Mouse (Mus musculus): Measurements from ENCODE around the gene Fkbp5. TPM values are rescaled to one million over a fixed set of nuclear protein-coding genes. Genes with fewer than 3 reads are reported as not detected.
A peak's percentile ranks its signal among the peaks of the same experiment; 100 is the strongest.

The Fkbp5 gene
- polyA plus RNA-seq, 2 experiments: 3.6 to 7.3 TPM

GRCm38 (mm10) chr17:28512696-28513095 lies 4.6 kb downstream of the Fkbp5 start:
- H3K9ac ChIP-seq (replicated peaks): no peak overlapping the region
- peaks cover 8% of the 10 kb centered on the region for H3K27me3 ChIP-seq (ENCODE audit: control insufficient read depth, insufficient read depth, low read length)
- ATAC-seq (ENCODE audit: insufficient read depth): 0 out of 2 replicates have a peak, but pooled peaks have one; percentile 31
- peaks cover 0 to 10% of the 10 kb centered on the region in 2 experiments; a peak in 2 of 4 replicates for H3K4me1 ChIP-seq (replicated peaks; ENCODE audit: control insufficient read depth in 2 of 2, insufficient read depth in 2 of 2, low read length in 1 of 2)
- no peak for TF ChIP-seq EP300 (IDR thresholded peaks at IDR 0.05; ENCODE audit: low read depth)
- no peak for TF ChIP-seq CTCF (IDR thresholded peaks at IDR 0.05; ENCODE audit: low read depth)
- H3K4me2 ChIP-seq (ENCODE audit: low read depth): no peak overlapping the region
- WGBS (ENCODE audit: insufficient replicate concordance): 42% methylated on average over 6 of the region's 6 CpGs
- H3K36me3 ChIP-seq (replicated peaks; ENCODE audit: control insufficient read depth, insufficient read depth, low read depth): no peaks in the 10 kb centered on the region
- no peak for DNase-seq (ENCODE audit: low read depth in 3 of 3, low spot score in 3 of 3)
- H3K27ac ChIP-seq: no peak overlapping the region
- H3K4me3 ChIP-seq (ENCODE audit: insufficient read depth in 1 of 2, low read depth in 2 of 2, low read length in 2 of 2): no peak overlapping the region
- H3K9me3 ChIP-seq (ENCODE audit: control insufficient read depth, low read length): no peaks in the 10 kb centered on the region

GRCm38 (mm10) chr17:28511616-28512541 lies 5.4 kb downstream of the Fkbp5 start:
- TF ChIP-seq EP300 (IDR thresholded peaks at IDR 0.05; ENCODE audit: low read depth) (no peak), CTCF (IDR thresholded peaks at IDR 0.05; ENCODE audit: low read depth) (no peak)
- no peaks in the 10 kb centered on the region for H3K36me3 ChIP-seq (replicated peaks; ENCODE audit: control insufficient read depth, insufficient read depth, low read depth)
- no peak overlapping the region for H3K9ac ChIP-seq (replicated peaks)
- H3K27ac ChIP-seq: no peak overlapping the region
- DNase-seq (ENCODE audit: low read depth in 3 of 3, low spot score in 3 of 3) (no peak), ATAC-seq (ENCODE audit: insufficient read depth) (no peak)
- no peak overlapping the region for H3K4me3 ChIP-seq (ENCODE audit: insufficient read depth in 1 of 2, low read depth in 2 of 2, low read length in 2 of 2)
- no peaks in the 10 kb centered on the region for H3K9me3 ChIP-seq (ENCODE audit: control insufficient read depth, low read length)
- 17% methylated on average over 9 of the region's 9 CpGs for WGBS (ENCODE audit: insufficient replicate concordance)
- H3K4me2 ChIP-seq (ENCODE audit: low read depth): no peak overlapping the region
- H3K27me3 ChIP-seq (ENCODE audit: control insufficient read depth, insufficient read depth, low read length): peaks cover 1% of the 10 kb centered on the region
- peaks cover 0 to 10% of the 10 kb centered on the region in 2 experiments; a peak in 2 of 4 replicates for H3K4me1 ChIP-seq (replicated peaks; ENCODE audit: control insufficient read depth in 2 of 2, insufficient read depth in 2 of 2, low read length in 1 of 2)

DNA sequence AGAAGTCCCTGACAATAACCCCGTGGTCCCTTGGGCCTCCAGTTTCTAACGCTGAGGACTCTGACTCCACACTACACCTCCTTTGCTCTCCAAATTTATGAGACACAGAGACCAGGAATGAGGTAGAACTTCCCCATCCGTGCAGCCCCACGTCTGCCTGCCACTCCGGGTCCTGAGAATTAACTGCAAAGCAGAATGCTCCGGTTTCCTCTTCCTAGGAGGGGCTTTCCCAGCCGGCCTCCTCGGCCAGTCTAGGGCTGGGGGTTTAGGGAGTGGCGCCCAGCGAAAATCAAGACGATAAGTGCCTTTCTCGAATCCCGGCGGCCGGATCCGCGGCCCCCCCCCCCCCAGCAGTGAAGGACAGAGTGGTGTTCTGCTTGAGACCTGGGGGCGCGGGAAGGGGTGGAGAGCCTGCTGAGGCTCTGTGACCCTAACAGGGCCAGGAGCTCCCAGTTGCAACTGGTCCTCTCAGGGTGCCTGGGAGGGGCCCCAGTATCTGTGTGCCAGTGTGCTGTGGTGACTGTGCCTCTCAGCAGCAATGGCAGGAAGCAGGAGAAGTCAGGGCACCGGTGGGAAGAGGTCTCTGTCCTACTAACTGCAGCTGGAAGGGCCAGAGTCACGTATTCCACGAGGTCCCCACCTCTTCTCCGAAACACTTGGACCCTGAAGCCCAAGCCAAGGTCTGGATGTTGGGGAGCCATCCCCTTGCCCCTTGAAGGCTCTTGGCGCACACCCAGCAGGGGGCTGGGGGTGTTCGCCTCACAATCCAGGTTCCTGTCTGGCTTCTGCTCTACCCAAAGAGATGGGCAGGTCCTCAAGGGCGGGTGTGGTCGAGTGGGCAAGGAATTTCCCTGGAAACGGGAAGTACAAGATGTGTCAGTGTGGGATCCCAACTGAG lies 6.6 kb downstream of the Fkbp5 start:
- Histone ChIP-seq H3K9me3 (ENCODE audit: control insufficient read depth, low read length) (no peaks in the 10 kb centered on the region), H3K27ac (no peak overlapping the region), H3K4me1 (replicated peaks; ENCODE audit: control insufficient read depth in 2 of 2, insufficient read depth in 2 of 2, low read length in 1 of 2) (peaks cover 0 to 8% of the 10 kb centered on the region in 2 experiments; a peak in 2 of 4 replicates), H3K4me2 (ENCODE audit: low read depth) (peak overlapping the region; percentile 30), H3K36me3 (replicated peaks; ENCODE audit: control insufficient read depth, insufficient read depth, low read depth) (no peaks in the 10 kb centered on the region), H3K9ac (replicated peaks) (no peak overlapping the region), H3K27me3 (ENCODE audit: control insufficient read depth, insufficient read depth, low read length) (no peaks in the 10 kb centered on the region), H3K4me3 (ENCODE audit: insufficient read depth in 1 of 2, low read depth in 2 of 2, low read length in 2 of 2) (no peak overlapping the region)
- 4% methylated on average over 28 of the region's 28 CpGs for WGBS (ENCODE audit: insufficient replicate concordance)
- no peak for TF ChIP-seq CTCF (IDR thresholded peaks at IDR 0.05; ENCODE audit: low read depth)
- TF ChIP-seq EP300 (IDR thresholded peaks at IDR 0.05; ENCODE audit: low read depth): no peak
- no peak for DNase-seq (ENCODE audit: low read depth in 3 of 3, low spot score in 3 of 3)
- no peak for ATAC-seq (ENCODE audit: insufficient read depth)

DNA sequence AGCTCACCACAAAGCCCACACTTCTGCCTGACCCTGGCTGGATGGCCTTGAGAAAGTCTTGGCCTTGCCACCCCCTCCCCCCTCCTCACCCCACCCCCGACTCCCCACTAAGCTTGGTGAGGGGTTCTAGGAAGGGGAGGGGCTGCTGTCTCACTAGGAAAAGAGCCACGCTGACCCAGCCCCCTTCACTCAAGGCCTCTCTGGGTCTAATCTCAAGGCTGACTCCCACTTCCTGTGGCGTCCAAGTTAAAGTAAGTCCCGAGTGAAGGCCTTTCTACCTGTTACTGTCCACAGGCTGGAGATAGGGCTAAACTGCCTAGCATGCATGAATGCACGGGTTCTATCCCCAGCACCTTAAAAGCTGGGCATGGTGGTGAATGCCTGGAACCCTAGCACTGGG lies 9.8 kb downstream of the Fkbp5 start:
- H3K27ac ChIP-seq: no peak overlapping the region
- WGBS (ENCODE audit: insufficient replicate concordance): 10% methylated on average over 5 of the region's 5 CpGs
- H3K4me2 ChIP-seq (ENCODE audit: low read depth): no peak overlapping the region
- no peaks in the 10 kb centered on the region for H3K27me3 ChIP-seq (ENCODE audit: control insufficient read depth, insufficient read depth, low read length)
- no peaks in the 10 kb centered on the region for H3K9me3 ChIP-seq (ENCODE audit: control insufficient read depth, low read length)
- H3K4me1 ChIP-seq (replicated peaks; ENCODE audit: control insufficient read depth in 2 of 2, insufficient read depth in 2 of 2, low read length in 1 of 2): peaks cover 0 to 6% of the 10 kb centered on the region in 2 experiments; a peak in 2 of 4 replicates
- H3K9ac ChIP-seq (replicated peaks): no peak overlapping the region
- DNase-seq (ENCODE audit: low read depth in 3 of 3, low spot score in 3 of 3): no peak
- no peak for ATAC-seq (ENCODE audit: insufficient read depth)
- TF ChIP-seq EP300 (IDR thresholded peaks at IDR 0.05; ENCODE audit: low read depth) (no peak), CTCF (IDR thresholded peaks at IDR 0.05; ENCODE audit: low read depth) (no peak)
- no peak overlapping the region for H3K4me3 ChIP-seq (ENCODE audit: insufficient read depth in 1 of 2, low read depth in 2 of 2, low read length in 2 of 2)
- no peaks in the 10 kb centered on the region for H3K36me3 ChIP-seq (replicated peaks; ENCODE audit: control insufficient read depth, insufficient read depth, low read depth)
